Mouse (Mus musculus) kidney, postnatal 25 days (tissue): ENCODE data around the gene Lat2.
"Not testable (repeated sequence)": the region's sequence is repeated elsewhere in the genome, so short reads cannot be mapped to it uniquely, and the experiment has no call there.

Experiments used
- DNase-seq, 2 experiments: peaks; one replicate each; pipeline ENCODE4 v3.0.0; 2021; ENCODE audit warnings: mixed read lengths in 2 of 2

Lat2 gene

GRCm38 (mm10) chr5:134614802-134615201, at the start of gene Lat2:
TSS of gene Lat2 (minus strand) at chr5:134615025.
- no peak for DNase-seq

- no peak for DNase-seq
Observed at GRCm38 (mm10) chr5:134656708-134657107, 41.9 kb upstream of the Lat2 start.

GRCm38 (mm10) chr5:134652015-134652414, 37.2 kb upstream of the Lat2 start:
- peak in 1 of 2 experiments; percentile 35 for DNase-seq

GRCm38 (mm10) chr5:134650926-134651325, 36.1 kb upstream of the Lat2 start:
- DNase-seq: peak; percentile 55 to 78

DNA sequence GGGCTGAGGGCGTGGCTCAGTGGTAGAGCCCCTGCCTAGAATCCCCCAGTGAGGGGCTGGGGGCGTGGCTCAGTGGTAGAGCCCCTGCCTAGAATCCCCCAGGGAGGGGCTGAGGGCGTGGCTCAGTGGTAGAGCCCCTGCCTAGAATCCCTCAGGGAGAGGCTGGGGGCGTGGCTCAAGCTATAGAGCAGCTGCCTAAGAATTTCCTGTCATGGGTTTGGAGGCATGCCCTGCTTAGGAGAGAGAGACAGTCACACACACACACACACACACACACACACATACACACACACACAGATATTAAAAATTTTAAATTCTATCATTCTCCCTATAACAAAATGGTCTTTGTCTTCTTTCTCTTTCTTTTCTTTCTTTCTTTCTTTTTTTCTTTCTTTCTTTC, 34.2 kb upstream of the Lat2 start:
- DNase-seq: not testable (repeated sequence)

- DNase-seq: no peak
Observed at GRCm38 (mm10) chr5:134647394-134647793, 32.6 kb upstream of the Lat2 start.

GRCm38 (mm10) chr5:134646461-134646860, 31.6 kb upstream of the Lat2 start:
- DNase-seq: no peak

- DNase-seq: no peak
Observed at GRCm38 (mm10) chr5:134644643-134645118, 29.9 kb upstream of the Lat2 start.

GRCm38 (mm10) chr5:134644121-134644520, 29.3 kb upstream of the Lat2 start:
- no peak for DNase-seq

DNA sequence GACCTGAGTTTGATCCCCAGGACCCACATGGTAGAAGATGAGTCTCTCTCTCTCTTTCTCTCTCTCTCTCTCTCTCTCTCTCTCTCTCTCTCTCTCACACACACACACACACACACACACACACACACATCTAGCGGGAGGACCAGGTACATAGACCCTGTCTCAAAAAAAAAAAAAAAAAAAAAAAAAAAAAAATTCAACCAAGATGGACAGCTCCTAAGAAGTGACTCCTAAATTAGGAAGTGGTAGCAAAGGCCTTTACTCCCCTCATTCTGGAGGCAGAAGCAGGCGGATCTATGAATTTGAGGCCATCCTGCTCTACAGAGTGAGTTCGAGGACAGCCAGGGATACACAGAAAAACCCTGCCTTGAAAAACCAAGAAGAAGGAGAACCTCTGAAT, 25.5 kb upstream of the Lat2 start:
- no peak for DNase-seq

DNA sequence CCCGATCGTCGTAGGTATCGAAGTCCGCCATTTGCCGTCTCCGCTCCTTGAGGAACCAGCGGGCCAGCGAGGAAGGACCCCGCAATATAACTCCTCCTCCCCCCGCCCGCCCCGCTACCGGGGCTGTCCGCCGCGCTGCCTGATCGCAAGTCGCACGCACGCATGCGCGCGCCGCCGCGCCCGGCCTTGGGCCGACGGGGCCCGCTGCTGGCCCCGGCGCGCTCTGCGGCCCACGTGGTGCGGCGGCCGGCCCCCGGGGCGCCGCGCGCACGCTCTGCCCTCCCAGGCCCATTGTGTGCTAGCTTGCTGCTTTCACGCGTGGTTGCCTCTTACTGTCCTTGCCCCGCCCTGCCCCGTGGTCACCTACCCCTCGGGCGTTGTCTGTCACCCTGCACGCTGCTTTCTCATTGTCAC, 24.5 kb upstream of the Lat2 start, which contains the start of gene Eif4h:
Eif4h (minus strand) TSS at position 222 of the 414 bp plus-strand sequence.
- peak; percentile 97 to 98 for DNase-seq

DNA sequence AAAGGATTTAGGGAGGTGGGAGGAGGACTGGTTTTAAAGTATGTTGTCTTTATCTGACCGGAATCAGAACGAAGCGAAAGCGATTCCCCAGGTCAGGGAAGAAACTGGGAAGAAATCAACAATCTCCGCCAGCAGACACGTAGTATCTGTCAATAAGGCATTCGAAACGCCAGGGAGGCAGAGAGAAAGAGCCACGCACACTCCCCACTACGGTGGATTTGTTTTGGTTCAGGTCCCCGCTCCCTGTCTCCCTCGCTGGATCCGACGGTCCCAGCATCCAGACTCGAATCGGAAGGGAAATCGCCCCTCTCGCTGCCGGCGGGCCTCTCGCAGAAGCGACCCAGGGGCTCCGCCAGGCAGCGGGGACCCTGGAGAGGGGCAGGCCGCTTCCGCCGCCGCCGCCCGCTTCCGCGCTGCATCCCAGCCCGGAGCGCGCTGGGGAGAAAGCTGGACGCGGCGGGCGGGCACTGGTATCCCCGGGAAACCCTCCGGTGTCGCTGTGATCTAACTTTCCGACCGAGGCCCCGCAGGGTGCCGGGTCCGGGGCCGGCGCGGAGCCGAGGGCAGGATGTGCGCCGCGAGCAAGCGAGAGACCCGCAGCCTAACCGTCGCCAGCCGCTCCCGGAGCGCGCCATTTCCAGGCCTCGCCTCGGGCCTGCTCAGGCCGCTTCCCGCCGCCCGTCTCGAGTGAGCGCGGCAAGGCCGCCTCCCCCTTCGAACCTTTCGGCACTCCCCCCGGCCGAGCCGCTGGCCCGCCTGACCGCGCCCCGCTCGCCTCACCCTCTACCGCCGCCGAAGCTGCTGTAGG, 23.8 kb upstream of the Lat2 start:
- no peak for DNase-seq

- DNase-seq: no peak
Observed at GRCm38 (mm10) chr5:134637820-134638367, 23.1 kb upstream of the Lat2 start.

GRCm38 (mm10) chr5:134632841-134633240, 18.0 kb upstream of the Lat2 start:
- no peak for DNase-seq

GRCm38 (mm10) chr5:134630835-134631234, 16.0 kb upstream of the Lat2 start:
- DNase-seq: no peak

- no peak for DNase-seq
Observed at GRCm38 (mm10) chr5:134629508-134629907, 14.7 kb upstream of the Lat2 start.

GRCm38 (mm10) chr5:134622069-134622468, 7.2 kb upstream of the Lat2 start:
- no peak for DNase-seq

- no peak for DNase-seq
Observed at GRCm38 (mm10) chr5:134621099-134621640, 6.3 kb upstream of the Lat2 start.

GRCm38 (mm10) chr5:134620457-134620856, 5.6 kb upstream of the Lat2 start:
- no peak for DNase-seq

- peak; percentile 68 to 75 for DNase-seq
Observed at GRCm38 (mm10) chr5:134617071-134617470, 2.2 kb upstream of the Lat2 start.

GRCm38 (mm10) chr5:134615780-134616179, 955 bp upstream of the Lat2 start:
- DNase-seq: no peak

DNA sequence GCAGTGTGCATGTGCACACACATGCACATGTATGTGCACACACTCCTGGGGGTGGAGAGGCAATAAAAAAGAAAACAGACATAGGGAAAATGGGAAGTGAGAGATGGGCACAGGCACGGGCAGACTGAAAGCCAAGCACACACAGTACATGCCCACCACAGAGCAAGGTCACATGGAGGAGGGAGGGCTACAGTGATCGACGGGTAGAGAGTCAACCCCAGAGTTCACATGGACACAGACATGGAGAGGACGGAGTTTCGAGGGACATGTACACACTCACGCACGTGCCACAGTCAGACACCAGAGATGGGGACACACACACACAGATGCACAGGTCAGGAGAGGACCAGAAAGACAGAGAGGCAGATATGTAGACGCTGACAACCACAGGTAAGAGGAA, 555 bp upstream of the Lat2 start:
- DNase-seq: no peak

GRCm38 (mm10) chr5:134614296-134614695, 529 bp downstream of the Lat2 start:
- DNase-seq: no peak

GRCm38 (mm10) chr5:134613727-134614126, 1.1 kb downstream of the Lat2 start:
- DNase-seq: no peak
